Mouse (Mus musculus) spleen, postnatal 10 days (tissue): ENCODE data around the gene Prkcq.
"Not testable (repeated sequence)": the region's sequence is repeated elsewhere in the genome, so short reads cannot be mapped to it uniquely, and the experiment has no call there.

Experiments
- DNase-seq, 2 experiments: peaks; one replicate each; pipeline ENCODE4 v3.0.0; 2021 to 2022; ENCODE audit warnings: low spot score in 2 of 2

The Prkcq gene

GRCm38 (mm10) chr2:11290931-11291330 lies 119.0 kb downstream of the Prkcq start:
- DNase-seq, result no peak

DNA sequence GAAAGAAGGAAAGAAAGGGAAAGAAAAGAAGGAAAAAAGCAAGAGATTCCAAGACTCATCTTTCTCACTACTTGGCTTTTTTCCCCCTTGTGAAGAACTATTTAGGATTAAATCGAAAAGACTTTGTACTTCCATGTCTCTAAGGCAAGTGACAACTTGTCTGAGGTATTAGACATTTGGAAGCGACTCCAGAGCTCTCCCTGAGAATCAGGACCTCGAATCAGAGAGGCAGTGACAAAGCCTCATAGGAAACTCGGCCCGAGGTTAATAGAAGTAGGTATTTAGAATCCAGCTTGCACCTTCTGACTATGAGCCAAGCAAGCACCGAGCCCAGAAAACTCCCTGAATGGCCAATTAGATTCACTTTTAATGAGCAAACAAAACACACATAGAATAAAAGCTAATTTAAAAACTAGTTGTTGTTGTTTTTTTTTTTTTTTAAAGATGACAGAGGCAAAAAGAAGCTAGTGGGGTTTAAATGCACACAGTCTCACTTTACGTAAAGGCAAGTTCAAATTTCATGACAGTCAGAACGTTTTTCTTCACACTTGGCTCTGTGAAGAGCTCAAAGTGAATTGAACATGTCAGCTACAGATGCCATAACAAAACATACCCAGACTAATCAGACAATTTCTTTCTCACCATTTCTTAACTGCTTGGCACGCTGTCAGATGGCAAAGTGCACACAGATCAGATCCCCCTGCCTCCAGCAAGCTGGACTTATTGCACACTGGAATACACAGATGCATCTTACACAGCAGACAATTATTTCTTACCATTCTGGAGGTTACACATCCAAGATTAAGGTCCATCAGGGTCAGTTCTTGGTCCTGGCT lies 119.9 kb downstream of the Prkcq start:
- no peak for DNase-seq

DNA sequence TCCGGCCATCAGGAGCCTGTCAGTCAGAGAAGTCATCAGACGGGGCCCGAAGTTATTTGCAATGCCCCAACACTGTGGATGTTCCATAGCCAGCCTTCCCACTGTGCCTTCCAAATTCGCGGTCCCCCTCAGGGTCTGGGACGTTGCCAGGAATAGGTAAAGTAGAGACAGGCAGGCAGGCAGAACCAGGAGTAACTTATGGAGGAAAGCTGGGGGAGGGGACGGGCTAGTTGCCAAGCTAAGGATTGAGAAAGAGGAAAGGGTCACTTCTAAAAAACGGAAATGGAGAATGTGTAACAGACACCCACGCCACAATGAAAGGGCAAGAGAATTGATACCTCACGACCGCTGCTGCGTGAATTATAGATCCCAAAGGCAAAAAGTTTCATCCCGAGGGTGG lies 121.2 kb downstream of the Prkcq start:
- no peak for DNase-seq

DNA sequence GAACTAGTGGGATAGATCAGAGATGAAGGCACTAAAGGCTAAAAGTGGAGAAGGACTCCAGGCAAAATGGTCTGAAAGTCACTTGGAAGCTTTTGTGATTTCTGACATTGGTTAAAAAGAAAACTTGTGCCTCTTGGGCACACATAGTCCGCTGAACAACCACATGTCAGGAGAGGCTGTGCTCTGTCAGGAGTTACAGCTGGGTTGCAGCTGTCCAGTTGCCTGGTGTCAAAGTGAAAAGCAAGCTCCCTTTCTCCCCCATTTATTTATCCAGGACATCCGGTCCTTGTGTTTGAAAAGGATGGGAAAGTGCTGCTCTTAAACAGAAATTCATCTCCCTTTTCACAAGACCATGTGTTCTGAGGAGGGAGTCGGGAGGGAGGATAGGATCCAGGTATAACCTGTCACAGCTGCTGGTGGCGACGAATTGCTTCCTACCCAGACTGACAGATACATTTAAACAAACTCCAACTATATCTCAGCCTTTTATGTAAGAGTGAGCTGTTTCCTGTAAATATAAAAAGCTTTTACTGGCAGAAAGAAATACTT lies 122.8 kb downstream of the Prkcq start:
- no peak for DNase-seq

- DNase-seq, result no peak
These were observed 126.9 kb downstream of the Prkcq start for GRCm38 (mm10) chr2:11298811-11299210.

DNA sequence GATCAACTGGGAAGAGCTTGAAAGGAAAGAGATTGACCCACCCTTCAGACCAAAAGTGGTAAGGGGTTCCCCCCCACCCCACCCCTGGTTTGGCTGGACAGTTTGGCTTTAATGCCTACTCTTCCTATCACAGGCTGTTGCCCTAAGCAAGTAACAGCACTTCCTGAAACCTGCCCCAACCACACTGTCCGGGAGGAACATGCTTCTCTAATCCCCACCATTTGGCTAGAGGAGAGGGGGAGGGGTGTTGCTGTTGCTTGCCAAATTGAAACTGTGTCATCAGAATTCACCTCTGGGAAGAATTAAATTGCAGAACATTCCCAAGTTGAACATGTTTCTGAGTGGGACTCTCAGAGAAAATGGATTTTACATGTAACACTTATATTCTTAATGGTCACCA lies 127.5 kb downstream of the Prkcq start:
- no peak for DNase-seq

DNA sequence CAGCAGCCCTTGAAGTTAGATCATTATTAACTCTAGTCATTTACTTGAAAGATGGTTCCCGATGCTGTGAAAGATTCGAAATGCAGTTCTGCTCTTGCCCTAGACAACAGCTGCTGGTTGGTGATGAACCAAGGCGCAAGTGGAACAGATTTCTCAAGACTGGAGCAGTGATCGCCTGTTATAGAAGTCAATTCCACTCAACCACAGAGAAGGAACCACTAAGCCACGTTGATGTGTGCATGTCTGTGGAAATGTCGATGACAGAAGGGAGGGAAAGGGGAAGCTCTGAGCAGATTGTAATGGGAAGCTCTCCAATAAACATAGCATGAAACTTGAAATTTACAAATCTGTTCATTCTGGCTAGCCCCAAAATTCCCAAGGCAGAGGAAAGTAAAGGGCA lies 128.5 kb downstream of the Prkcq start:
- DNase-seq, result no peak

- peak in 1 of 2 experiments; percentile 39 for DNase-seq
These were observed 148.3 kb downstream of the Prkcq start for GRCm38 (mm10) chr2:11320241-11320640.

- DNase-seq, result no peak
These were observed 150.5 kb downstream of the Prkcq start for GRCm38 (mm10) chr2:11322396-11322795.

GRCm38 (mm10) chr2:11327280-11327679 lies 155.4 kb downstream of the Prkcq start:
- DNase-seq, result no peak

DNA sequence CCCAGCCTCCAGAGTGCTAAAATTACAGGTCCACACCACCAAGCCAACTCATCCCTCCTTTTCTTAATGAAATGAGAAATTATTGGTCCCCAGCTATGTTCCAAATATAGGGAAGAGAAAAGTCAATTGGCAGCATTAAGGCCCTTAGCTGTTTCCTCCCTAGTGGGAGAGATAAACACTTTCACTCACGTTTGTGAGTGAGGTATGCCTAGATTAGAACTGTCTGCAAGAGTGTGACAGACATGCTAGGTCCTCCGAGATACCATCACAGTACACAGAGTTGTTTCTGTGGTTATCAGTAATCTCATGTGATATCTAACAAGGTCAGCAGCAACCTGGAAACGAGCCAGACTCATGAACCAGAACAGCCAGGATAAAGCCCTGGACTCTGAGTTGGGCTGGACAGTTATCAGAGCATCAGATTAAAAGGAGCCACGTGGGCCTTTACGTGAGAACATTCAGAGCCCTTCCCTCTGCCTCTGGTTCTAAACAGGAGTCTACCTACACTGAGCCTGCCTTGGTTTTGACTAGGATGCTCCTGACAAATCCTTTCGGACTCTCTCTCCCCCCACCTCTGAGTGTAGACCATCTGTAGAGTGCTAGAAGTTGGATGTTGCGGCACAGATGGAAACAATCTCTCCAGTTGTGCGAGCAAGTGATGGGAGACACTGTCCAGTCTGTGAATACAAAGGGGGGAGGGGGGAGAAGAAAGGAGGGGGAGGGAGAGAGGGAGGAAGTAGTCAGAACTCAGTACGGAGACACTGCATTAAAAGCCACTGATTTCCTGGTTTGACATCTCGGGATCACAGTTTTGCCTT lies 157.7 kb downstream of the Prkcq start:
- DNase-seq, result no peak

- peak; percentile 20 to 72 for DNase-seq
These were observed 159.9 kb downstream of the Prkcq start for GRCm38 (mm10) chr2:11331528-11332446.

DNA sequence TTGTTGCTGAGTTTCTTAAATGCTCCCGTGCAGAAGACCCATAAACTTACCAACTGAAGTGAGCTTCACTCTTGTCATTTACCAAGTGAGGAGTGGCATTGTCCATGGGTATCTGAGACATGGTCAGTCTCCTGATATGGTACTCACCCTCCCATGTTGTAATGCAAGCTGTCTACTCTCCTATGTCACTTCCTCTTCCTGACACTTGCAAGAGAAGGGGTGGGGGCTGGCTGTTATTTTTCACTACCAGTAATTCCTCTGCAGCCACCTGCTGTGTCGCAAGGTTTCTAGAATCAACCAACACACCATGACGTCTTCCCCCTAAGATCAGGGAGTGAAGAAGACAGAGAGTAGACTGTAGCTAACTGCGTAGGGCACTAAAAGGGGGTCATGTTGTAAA lies 160.6 kb downstream of the Prkcq start:
- DNase-seq, result peak in 1 of 2 experiments; percentile 45

GRCm38 (mm10) chr2:11333301-11334017 lies 161.6 kb downstream of the Prkcq start:
- DNase-seq, result peak; percentile 16 to 53

- no peak for DNase-seq
These were observed 164.4 kb downstream of the Prkcq start for GRCm38 (mm10) chr2:11336320-11336719.

GRCm38 (mm10) chr2:11338931-11339839 lies 167.3 kb downstream of the Prkcq start:
- DNase-seq, result peak in 1 of 2 experiments; percentile 14

DNA sequence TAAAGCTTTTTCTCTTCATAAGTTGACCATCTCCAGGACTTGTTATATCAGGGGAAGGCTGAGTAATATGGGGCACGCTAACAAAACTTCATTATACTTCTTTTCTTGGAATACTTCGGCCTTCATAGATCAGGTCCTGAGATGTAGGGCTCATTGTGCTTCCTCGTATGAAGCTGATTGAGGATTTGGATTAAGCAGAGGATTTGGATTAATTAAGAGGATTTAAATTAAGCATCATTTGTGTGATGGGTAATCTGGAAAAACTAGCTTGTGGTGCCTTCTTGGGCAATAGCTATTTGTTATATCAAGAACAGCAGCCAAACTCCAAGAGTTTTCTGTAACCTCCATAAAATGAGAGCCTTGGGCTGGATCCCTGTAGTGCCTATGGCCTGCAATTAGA lies 172.8 kb downstream of the Prkcq start:
- no peak for DNase-seq

GRCm38 (mm10) chr2:11346419-11346818 lies 174.5 kb downstream of the Prkcq start:
- not testable (repeated sequence) for DNase-seq

- DNase-seq, result no peak
These were observed 175.9 kb downstream of the Prkcq start for GRCm38 (mm10) chr2:11347791-11348190.
